Mouse (Mus musculus): Measurements from ENCODE around the gene Ceacam5. TPM values are rescaled to one million over a fixed set of nuclear protein-coding genes. Genes with fewer than 3 reads are reported as not detected.

Gene Ceacam5
- total RNA-seq (2023) = not detected

DNA sequence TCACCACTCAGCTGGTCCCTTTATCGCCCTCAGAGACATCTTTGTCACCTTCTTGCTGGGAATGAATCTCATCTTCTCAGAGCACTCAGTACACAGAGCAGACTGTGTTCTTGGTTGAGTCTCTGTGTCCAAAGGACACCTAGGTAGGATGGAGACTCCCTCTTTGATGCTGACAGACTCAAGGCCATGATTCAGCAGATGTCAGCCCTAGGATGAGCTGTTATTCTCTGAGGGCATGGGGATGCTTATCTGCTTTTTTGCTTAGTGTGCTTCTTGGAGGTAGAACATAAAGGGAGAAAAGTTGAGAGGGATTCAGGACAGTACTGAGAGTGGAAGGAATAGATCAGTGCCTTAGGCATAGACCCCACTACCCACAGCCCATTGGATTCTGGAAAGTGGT, at the start of gene Ceacam5:
Ceacam5 (plus strand) TSS at position 301 of the 400 bp plus-strand sequence.

Other genes starting within 250 kb of the Ceacam5 start
- gene Ceacam14, start 99.4 kb downstream of the Ceacam5 start, total RNA-seq (2023) = not detected
- gene Gm5155, start 158.5 kb downstream of the Ceacam5 start, total RNA-seq (2023) = not detected